Mouse (Mus musculus) forebrain, embryonic 12.5 days (tissue): Measurements from ENCODE around the gene Myh4. TPM values are rescaled to one million over a fixed set of nuclear protein-coding genes. Genes with fewer than 3 reads are reported as not detected.

Experiments
- ATAC-seq: fragments of 200-750 bp; cut with Nextera tagmentation; 2 replicates; pipeline ENCODE4 v1.8.0; 2017; ENCODE audit warnings: moderate TSS enrichment; ENCODE audit not compliant: low FRiP score
- H3K27ac ChIP-seq: fragments of 300-500 bp; sonication (generic); 2 replicates; pipeline ENCODE4 v1.5.1; 2016; ENCODE audit warnings: mild to moderate bottlenecking
- H3K27me3 ChIP-seq: fragments of 300-500 bp; sonication (generic); 2 replicates; pipeline ENCODE4 v1.6.1; 2016; ENCODE audit warnings: mild to moderate bottlenecking
- H3K36me3 ChIP-seq: fragments of 300-500 bp; sonication (generic); replicated peaks from 2 replicates; pipeline ENCODE4 v1.6.1; 2016; ENCODE audit warnings: mild to moderate bottlenecking
- H3K4me1 ChIP-seq: fragments of 300-500 bp; sonication (generic); 2 replicates; pipeline ENCODE4 v1.6.1; 2016
- H3K4me2 ChIP-seq: fragments of 300-500 bp; sonication (generic); 2 replicates; pipeline ENCODE4 v1.6.1; 2016; ENCODE audit warnings: mild to moderate bottlenecking, moderate library complexity
- H3K4me3 ChIP-seq: fragments of 300-500 bp; sonication (generic); replicated peaks from 2 replicates; pipeline ENCODE4 v1.5.1; 2016; ENCODE audit warnings: mild to moderate bottlenecking
- H3K9ac ChIP-seq: fragments of 300-500 bp; sonication (generic); 2 replicates; pipeline ENCODE4 v1.6.1; 2016; ENCODE audit warnings: mild to moderate bottlenecking
- H3K9me3 ChIP-seq: fragments of 300-500 bp; sonication (generic); 2 replicates; pipeline ENCODE4 v1.6.1; 2016
- WGBS: fragments of 180-500 bp; shearing (Covaris S2); methylation state at CpG from one replicate; pipeline ENCODE4 v1.1.7; 2016; 5-methylcytosine and 5-hydroxymethylcytosine counted together
- polyA plus RNA-seq: library from polyadenylated mRNA; unstranded; fragments of >200 nt; fragmentation: Nextera tagmentation; extraction: Ambion mirVana; gene quantifications from 2 replicates; pipeline ENCODE4 v1.2.1, GENCODE M21; 2016

The Myh4 gene
- polyA plus RNA-seq, 1 experiment from 2014 or later = not detected

GRCm38 (mm10) chr11:67236799-67237198, 1.0 kb upstream of the Myh4 start:
- no peak overlapping the region for H3K4me3 ChIP-seq
- ATAC-seq = no peak
- H3K4me1 ChIP-seq = no peaks in the 10 kb centered on the region
- H3K36me3 ChIP-seq = no peaks in the 10 kb centered on the region
- 88% methylated on average over 9 of the region's 9 CpGs for WGBS
- no peak overlapping the region for H3K4me2 ChIP-seq
- H3K27ac ChIP-seq = no peak overlapping the region
- H3K9me3 ChIP-seq = no peaks in the 10 kb centered on the region
- no peak overlapping the region for H3K9ac ChIP-seq
- H3K27me3 ChIP-seq = no peaks in the 10 kb centered on the region

- ATAC-seq = no peak
- H3K4me3 ChIP-seq = no peak overlapping the region
- H3K9me3 ChIP-seq = no peaks in the 10 kb centered on the region
- no peaks in the 10 kb centered on the region for H3K4me1 ChIP-seq
- no peaks in the 10 kb centered on the region for H3K36me3 ChIP-seq
- no peak overlapping the region for H3K4me2 ChIP-seq
- no peak overlapping the region for H3K9ac ChIP-seq
- WGBS = 84% methylated on average over 6 of the region's 6 CpGs
- no peak overlapping the region for H3K27ac ChIP-seq
- H3K27me3 ChIP-seq = no peaks in the 10 kb centered on the region
These were observed 3.2 kb downstream of the Myh4 start for GRCm38 (mm10) chr11:67241051-67241450.

- ATAC-seq = no peak
- no peaks in the 10 kb centered on the region for H3K27me3 ChIP-seq
- H3K9me3 ChIP-seq = no peaks in the 10 kb centered on the region
- no peaks in the 10 kb centered on the region for H3K36me3 ChIP-seq
- H3K4me1 ChIP-seq = no peaks in the 10 kb centered on the region
- WGBS = 90% methylated on average over 4 of the region's 4 CpGs
- H3K27ac ChIP-seq = no peak overlapping the region
- no peak overlapping the region for H3K4me3 ChIP-seq
- H3K4me2 ChIP-seq = no peak overlapping the region
- no peak overlapping the region for H3K9ac ChIP-seq
These were observed 15.9 kb downstream of the Myh4 start for GRCm38 (mm10) chr11:67253691-67254090.

- ATAC-seq = no peak
These were observed 19.2 kb downstream of the Myh4 start for GRCm38 (mm10) chr11:67257048-67257447.

DNA sequence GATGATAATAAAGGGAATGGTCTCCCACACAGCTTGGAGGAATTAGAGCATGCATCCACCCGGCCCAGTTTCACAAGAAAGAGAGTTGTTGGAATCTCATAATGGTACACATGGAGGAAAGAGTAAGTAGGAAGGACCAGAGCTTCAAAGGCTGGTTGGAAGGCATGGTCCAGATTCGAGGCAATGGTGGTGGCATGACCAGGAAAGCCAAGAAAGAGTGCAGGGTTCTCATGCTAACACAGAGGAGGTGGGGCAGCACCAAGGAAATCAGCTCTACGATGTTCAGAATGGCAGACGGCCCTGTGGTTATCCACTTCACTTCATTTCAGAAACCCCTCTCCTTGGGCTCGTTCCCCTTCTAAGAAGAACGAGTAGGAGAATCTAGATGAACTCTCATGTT, 23.1 kb downstream of the Myh4 start:
- H3K4me3 ChIP-seq = no peak overlapping the region
- no peak overlapping the region for H3K4me2 ChIP-seq
- no peak overlapping the region for H3K27ac ChIP-seq
- ATAC-seq = no peak
- no peaks in the 10 kb centered on the region for H3K27me3 ChIP-seq
- H3K36me3 ChIP-seq = no peaks in the 10 kb centered on the region
- H3K4me1 ChIP-seq = no peaks in the 10 kb centered on the region
- WGBS = 85% methylated on average over 6 of the region's 6 CpGs
- no peaks in the 10 kb centered on the region for H3K9me3 ChIP-seq
- no peak overlapping the region for H3K9ac ChIP-seq

More at GRCm38 (mm10) chr11:67257048-67257447, 19.2 kb downstream of the Myh4 start:
- 86% methylated on average over 7 of the region's 7 CpGs for WGBS
- H3K9ac ChIP-seq = no peak overlapping the region
- H3K4me1 ChIP-seq = no peaks in the 10 kb centered on the region
- no peak overlapping the region for H3K4me3 ChIP-seq
- H3K36me3 ChIP-seq = no peaks in the 10 kb centered on the region
- no peak overlapping the region for H3K27ac ChIP-seq
- H3K9me3 ChIP-seq = no peaks in the 10 kb centered on the region
- H3K4me2 ChIP-seq = no peak overlapping the region
- H3K27me3 ChIP-seq = no peaks in the 10 kb centered on the region

DNA sequence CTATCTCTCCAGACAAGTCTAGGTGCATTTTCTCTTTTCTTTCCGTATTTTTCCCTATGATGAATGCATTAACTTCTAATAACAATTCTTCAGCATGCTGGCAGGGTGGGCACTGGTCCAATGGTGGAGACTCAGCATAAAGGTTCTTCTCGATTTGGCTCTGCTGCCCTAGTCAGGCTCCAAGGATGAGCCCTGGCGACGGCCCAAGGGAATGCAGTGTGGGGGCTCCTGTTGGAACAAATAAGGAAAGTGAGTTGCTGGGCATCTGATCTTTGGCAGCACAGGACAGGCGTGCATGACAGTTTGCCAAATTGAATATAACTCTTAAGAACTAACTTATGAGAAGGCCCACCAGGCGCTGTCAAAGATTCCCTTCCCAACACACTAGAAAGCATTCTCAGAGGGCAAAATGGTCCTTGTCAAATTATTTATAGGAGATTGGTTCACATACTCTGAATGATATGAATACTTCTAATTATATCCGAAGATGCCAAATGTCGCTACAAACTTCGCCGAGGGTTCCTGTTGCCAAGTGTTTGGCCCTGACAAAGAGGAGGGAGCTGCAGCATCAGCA, 38.9 kb downstream of the Myh4 start, which contains the start of gene Myh8:
TSS of gene Myh8 (plus strand) at position 524 of the 574 bp plus-strand sequence.
- no peaks in the 10 kb centered on the region for H3K9me3 ChIP-seq
- no peaks in the 10 kb centered on the region for H3K36me3 ChIP-seq
- H3K4me3 ChIP-seq = no peak within 1 kb of the TSS
- WGBS = 87% methylated on average over 10 of the region's 10 CpGs
- no peak within 1 kb of the TSS for H3K4me2 ChIP-seq
- H3K27ac ChIP-seq = no peak within 1 kb of the TSS
- H3K27me3 ChIP-seq = no peaks in the 10 kb centered on the region
- H3K4me1 ChIP-seq = no peaks in the 10 kb centered on the region
- no peak for ATAC-seq
- no peak within 1 kb of the TSS for H3K9ac ChIP-seq

DNA sequence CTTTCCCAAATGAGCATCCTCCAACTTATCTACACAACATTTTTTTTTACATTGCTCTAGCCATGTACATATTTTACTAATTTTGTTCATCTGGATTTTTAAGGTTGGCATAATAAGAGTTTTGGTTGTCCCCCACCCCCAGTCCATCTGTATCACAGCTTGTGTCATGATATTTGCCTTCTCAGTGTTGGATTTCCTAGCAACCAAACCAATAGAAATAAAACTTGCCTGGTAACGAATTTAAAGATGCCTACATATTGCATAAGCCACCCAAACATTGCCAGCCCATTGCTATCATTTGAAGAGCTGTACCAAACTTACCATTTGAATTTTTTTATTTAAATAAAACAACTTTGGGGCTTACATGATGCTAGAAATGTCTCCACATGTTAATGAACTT, 55.6 kb downstream of the Myh4 start:
- Histone ChIP-seq H3K4me2 (no peak overlapping the region), H3K9ac (no peak overlapping the region), H3K9me3 (no peaks in the 10 kb centered on the region), H3K36me3 (no peaks in the 10 kb centered on the region), H3K4me3 (no peak overlapping the region), H3K4me1 (no peaks in the 10 kb centered on the region), H3K27ac (no peak overlapping the region), H3K27me3 (no peaks in the 10 kb centered on the region)
- ATAC-seq = no peak
- 86% methylated on average over 1 of the region's 1 CpGs for WGBS

Other genes starting within 250 kb of the Myh4 start
- 0.46 and 0.81 TPM in 2 replicates for gene Tmem220, start 212.9 kb upstream of the Myh4 start, polyA plus RNA-seq
- gene Adprm, start 185.4 kb upstream of the Myh4 start, polyA plus RNA-seq = 27.0 and 31.9 TPM in 2 replicates
- 15.8 and 16.4 TPM in 2 replicates for gene Sco1, start 185.4 kb upstream of the Myh4 start, polyA plus RNA-seq
- gene Myh3, start 159.7 kb upstream of the Myh4 start, polyA plus RNA-seq = 0.33 and 0.87 TPM in 2 replicates
- gene Myh2, start 67.0 kb upstream of the Myh4 start, polyA plus RNA-seq = 0.05 and 0.08 TPM in 2 replicates
- 0.05 TPM in 1 of 2 replicates, not detected in the other for gene Myh1, start 38.0 kb upstream of the Myh4 start, polyA plus RNA-seq
- 0.09 and 0.28 TPM in 2 replicates for gene Myh8, start 39.1 kb downstream of the Myh4 start, polyA plus RNA-seq
- gene Myh13, start 83.6 kb downstream of the Myh4 start, polyA plus RNA-seq = not detected in 2 replicates
- 4.2 and 4.8 TPM in 2 replicates for gene Gas7, start 217.4 kb downstream of the Myh4 start, polyA plus RNA-seq